Mouse (Mus musculus) liver, embryonic 14.5 days (tissue): ENCODE results near the gene Ppm1n.

Experiments
- CTCF ChIP-seq: IDR thresholded peaks from 2 replicates; pipeline ENCODE4 v1.5.1; 2016; ENCODE audit warnings: antibody characterized with exemption, low read depth, control low read depth
- EP300 ChIP-seq: IDR thresholded peaks from 2 replicates; pipeline ENCODE4 v1.6.1; 2016; ENCODE audit warnings: antibody characterized with exemption, low read depth

GRCm38 (mm10) chr7:19276253-19276652 lies 3.6 kb downstream of the Ppm1n start:
- TF ChIP-seq CTCF, result peak; percentile 62
- no peak for TF ChIP-seq EP300
